Mouse (Mus musculus) erythroblast, embryonic 14.5 days (primary cell): ENCODE results near the gene Tbc1d16.

Experiments
- GATA1 ChIP-seq: IDR thresholded peaks from 2 replicates; pipeline ENCODE4 v1.6.1; 2012; ENCODE audit warnings: low read length, inconsistent platforms, mixed read lengths
- TAL1 ChIP-seq: IDR thresholded peaks from 3 replicates; pipeline ENCODE4 v1.6.1; 2012; ENCODE audit warnings: low read length, inconsistent platforms, mixed read lengths

- TF ChIP-seq GATA1 (no peak), TAL1 (no peak)
These were observed 70.7 kb downstream of the Tbc1d16 start for GRCm38 (mm10) chr11:119157377-119158189.
